Mouse (Mus musculus): ENCODE data around the gene Ick. TPM values are rescaled to one million over a fixed set of nuclear protein-coding genes. Genes with fewer than 3 reads are reported as not detected.
"Not testable (repeated sequence)": the region's sequence is repeated elsewhere in the genome, so short reads cannot be mapped to it uniquely, and the experiment has no call there.

Gene Ick
- polyA plus RNA-seq, 1 experiment: not detected

GRCm38 (mm10) chr9:78124297-78124696 lies 15.3 kb downstream of the Ick start:
- WGBS: 48% methylated on average over 6 of the region's 6 CpGs
- TF ChIP-seq POLR2A (IDR thresholded peaks at IDR 0.05; ENCODE audit: insufficient read depth, low read depth, low read length) (no peak), CTCF (IDR thresholded peaks at IDR 0.05; ENCODE audit: insufficient read depth, low read depth, low read length) (no peak)
- Histone ChIP-seq H3K27ac (ENCODE audit: insufficient read depth, low read depth, low read length) (no peak overlapping the region), H3K4me1 (ENCODE audit: control insufficient read depth, insufficient read depth, low read length) (peaks cover 18% of the 10 kb centered on the region), H3K4me3 (ENCODE audit: insufficient read depth, low read depth, low read length) (no peak overlapping the region)

GRCm38 (mm10) chr9:78126007-78126406 lies 17.0 kb downstream of the Ick start:
- Histone ChIP-seq H3K4me1 (ENCODE audit: control insufficient read depth, insufficient read depth, low read length) (peaks cover 18% of the 10 kb centered on the region), H3K27ac (ENCODE audit: insufficient read depth, low read depth, low read length) (no peak overlapping the region), H3K4me3 (ENCODE audit: insufficient read depth, low read depth, low read length) (no peak overlapping the region)
- 70% methylated on average over 6 of the region's 6 CpGs for WGBS
- no peak for TF ChIP-seq CTCF (IDR thresholded peaks at IDR 0.05; ENCODE audit: insufficient read depth, low read depth, low read length)

GRCm38 (mm10) chr9:78126643-78127042 lies 17.7 kb downstream of the Ick start:
- TF ChIP-seq CTCF (IDR thresholded peaks at IDR 0.05; ENCODE audit: insufficient read depth, low read depth, low read length) (no peak), POLR2A (IDR thresholded peaks at IDR 0.05; ENCODE audit: insufficient read depth, low read depth, low read length) (no peak)
- H3K4me1 ChIP-seq (ENCODE audit: control insufficient read depth, insufficient read depth, low read length): peaks cover 18% of the 10 kb centered on the region
- no peak overlapping the region for H3K4me3 ChIP-seq (ENCODE audit: insufficient read depth, low read depth, low read length)
- no peak overlapping the region for H3K27ac ChIP-seq (ENCODE audit: insufficient read depth, low read depth, low read length)
- 24% methylated on average over 10 of the region's 10 CpGs for WGBS

- H3K27ac ChIP-seq (ENCODE audit: insufficient read depth, low read depth, low read length): no peak overlapping the region
- 82% methylated on average over 7 of the region's 7 CpGs for WGBS
- no peaks in the 10 kb centered on the region for H3K4me1 ChIP-seq (ENCODE audit: control insufficient read depth, insufficient read depth, low read length)
- no peak overlapping the region for H3K4me3 ChIP-seq (ENCODE audit: insufficient read depth, low read depth, low read length)
- TF ChIP-seq CTCF (IDR thresholded peaks at IDR 0.05; ENCODE audit: insufficient read depth, low read depth, low read length) (no peak), POLR2A (IDR thresholded peaks at IDR 0.05; ENCODE audit: insufficient read depth, low read depth, low read length) (no peak)
These were observed 26.7 kb downstream of the Ick start for GRCm38 (mm10) chr9:78135658-78136057.

GRCm38 (mm10) chr9:78138044-78138676 lies 29.2 kb downstream of the Ick start:
- TF ChIP-seq CTCF (IDR thresholded peaks at IDR 0.05; ENCODE audit: insufficient read depth, low read depth, low read length) (no peak), POLR2A (IDR thresholded peaks at IDR 0.05; ENCODE audit: insufficient read depth, low read depth, low read length) (no peak)
- WGBS: 90% methylated on average over 9 of the region's 9 CpGs
- Histone ChIP-seq H3K4me1 (ENCODE audit: control insufficient read depth, insufficient read depth, low read length) (no peaks in the 10 kb centered on the region), H3K27ac (ENCODE audit: insufficient read depth, low read depth, low read length) (no peak overlapping the region), H3K4me3 (ENCODE audit: insufficient read depth, low read depth, low read length) (no peak overlapping the region)

- TF ChIP-seq POLR2A (IDR thresholded peaks at IDR 0.05; ENCODE audit: insufficient read depth, low read depth, low read length) (no peak), CTCF (IDR thresholded peaks at IDR 0.05; ENCODE audit: insufficient read depth, low read depth, low read length) (no peak)
These were observed 30.5 kb downstream of the Ick start for GRCm38 (mm10) chr9:78139463-78139862.

GRCm38 (mm10) chr9:78146099-78146498 lies 37.1 kb downstream of the Ick start:
- no peak for TF ChIP-seq POLR2A (IDR thresholded peaks at IDR 0.05; ENCODE audit: insufficient read depth, low read depth, low read length)
- TF ChIP-seq CTCF (IDR thresholded peaks at IDR 0.05; ENCODE audit: insufficient read depth, low read depth, low read length): no peak
- Histone ChIP-seq H3K4me1 (ENCODE audit: control insufficient read depth, insufficient read depth, low read length) (peaks cover 2% of the 10 kb centered on the region; the same call in 1 of the 2 replicates), H3K4me3 (ENCODE audit: insufficient read depth, low read depth, low read length) (no peak overlapping the region), H3K27ac (ENCODE audit: insufficient read depth, low read depth, low read length) (no peak overlapping the region)
- 55% methylated on average over 4 of the region's 4 CpGs for WGBS

More at GRCm38 (mm10) chr9:78139463-78139862, 30.5 kb downstream of the Ick start:
- no peak overlapping the region for H3K27ac ChIP-seq (ENCODE audit: insufficient read depth, low read depth, low read length)
- H3K4me1 ChIP-seq (ENCODE audit: control insufficient read depth, insufficient read depth, low read length): no peaks in the 10 kb centered on the region; the same call in 1 of the 2 replicates
- WGBS: 92% methylated on average over 4 of the region's 4 CpGs
- H3K4me3 ChIP-seq (ENCODE audit: insufficient read depth, low read depth, low read length): no peak overlapping the region

GRCm38 (mm10) chr9:78146627-78147026 lies 37.6 kb downstream of the Ick start:
- TF ChIP-seq POLR2A (IDR thresholded peaks at IDR 0.05; ENCODE audit: insufficient read depth, low read depth, low read length): no peak
- no peak overlapping the region for H3K27ac ChIP-seq (ENCODE audit: insufficient read depth, low read depth, low read length)

GRCm38 (mm10) chr9:78148149-78148548 lies 39.2 kb downstream of the Ick start:
- H3K27ac ChIP-seq (ENCODE audit: insufficient read depth, low read depth, low read length): no peak overlapping the region
- WGBS: 93% methylated on average over 6 of the region's 6 CpGs
- TF ChIP-seq CTCF (IDR thresholded peaks at IDR 0.05; ENCODE audit: insufficient read depth, low read depth, low read length): no peak
- no peak for TF ChIP-seq POLR2A (IDR thresholded peaks at IDR 0.05; ENCODE audit: insufficient read depth, low read depth, low read length)

More at GRCm38 (mm10) chr9:78146627-78147026, 37.6 kb downstream of the Ick start:
- H3K4me3 ChIP-seq (ENCODE audit: insufficient read depth, low read depth, low read length): no peak overlapping the region
- 72% methylated on average over 6 of the region's 6 CpGs for WGBS
- peaks cover 2% of the 10 kb centered on the region; the same call in 1 of the 2 replicates for H3K4me1 ChIP-seq (ENCODE audit: control insufficient read depth, insufficient read depth, low read length)

GRCm38 (mm10) chr9:78149770-78150169 lies 40.8 kb downstream of the Ick start:
- H3K4me3 ChIP-seq (ENCODE audit: insufficient read depth, low read depth, low read length); H3K27ac ChIP-seq (ENCODE audit: insufficient read depth, low read depth, low read length); H3K4me1 ChIP-seq (ENCODE audit: control insufficient read depth, insufficient read depth, low read length): not testable (repeated sequence)
- 85% methylated on average over 2 of the region's 2 CpGs for WGBS

More at GRCm38 (mm10) chr9:78148149-78148548, 39.2 kb downstream of the Ick start:
- peaks cover 2% of the 10 kb centered on the region; the same call in 1 of the 2 replicates for H3K4me1 ChIP-seq (ENCODE audit: control insufficient read depth, insufficient read depth, low read length)
- H3K4me3 ChIP-seq (ENCODE audit: insufficient read depth, low read depth, low read length): no peak overlapping the region
